Mouse (Mus musculus): Measurements from ENCODE around the gene Ahcyl2.

The Ahcyl2 gene

DNA sequence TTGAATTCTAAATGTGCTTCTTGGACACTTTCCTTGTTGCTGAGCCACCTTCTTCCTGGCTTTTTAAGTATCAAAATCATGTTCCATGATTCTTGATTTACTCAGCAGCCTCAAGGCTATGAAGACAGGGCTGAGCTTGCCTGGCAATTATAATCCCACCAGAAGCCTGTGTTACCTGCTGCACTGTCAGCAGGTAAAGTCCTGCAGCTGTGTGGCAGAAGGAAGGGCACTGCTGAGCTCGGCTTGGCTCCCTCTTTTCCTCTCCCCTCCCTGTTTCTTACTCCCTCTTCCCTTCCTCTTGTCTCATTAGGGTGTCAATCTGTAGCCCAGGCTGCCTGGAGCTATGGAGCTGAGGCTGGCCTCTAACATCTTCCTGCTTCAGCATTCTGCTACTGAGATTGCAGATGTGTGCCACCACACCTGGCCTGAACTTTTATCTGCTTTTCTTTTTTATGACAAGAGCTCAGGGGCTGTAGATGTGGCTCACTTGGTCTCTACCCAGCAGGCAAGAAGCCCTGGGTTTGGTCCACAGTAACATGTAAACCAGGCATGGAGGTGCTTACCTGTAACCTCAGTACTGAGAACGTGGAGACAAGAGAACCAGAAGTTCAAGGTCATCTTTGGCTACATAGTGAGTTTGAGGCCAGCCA lies 3.0 kb downstream of the Ahcyl2 start:
- no peak for DNase-seq

DNA sequence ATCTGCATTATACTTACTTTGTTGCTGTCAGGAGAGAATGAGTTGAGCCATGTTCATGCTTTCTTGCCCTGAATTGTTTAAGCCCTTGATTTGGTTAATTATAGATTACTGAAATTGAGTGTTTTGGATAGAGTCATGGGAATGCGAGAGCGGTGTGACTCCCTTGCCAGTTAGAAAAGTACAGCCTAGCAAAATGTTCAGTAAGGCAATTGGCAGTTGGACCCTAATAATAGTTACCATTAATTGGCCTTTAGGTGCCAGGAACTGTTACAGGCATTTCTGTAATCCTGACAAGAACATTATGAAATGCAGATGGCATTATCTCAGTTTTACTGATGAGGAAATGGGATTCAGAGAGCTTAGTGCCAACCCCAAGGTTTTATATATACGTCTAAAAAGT lies 4.4 kb downstream of the Ahcyl2 start:
- no peak for DNase-seq

DNA sequence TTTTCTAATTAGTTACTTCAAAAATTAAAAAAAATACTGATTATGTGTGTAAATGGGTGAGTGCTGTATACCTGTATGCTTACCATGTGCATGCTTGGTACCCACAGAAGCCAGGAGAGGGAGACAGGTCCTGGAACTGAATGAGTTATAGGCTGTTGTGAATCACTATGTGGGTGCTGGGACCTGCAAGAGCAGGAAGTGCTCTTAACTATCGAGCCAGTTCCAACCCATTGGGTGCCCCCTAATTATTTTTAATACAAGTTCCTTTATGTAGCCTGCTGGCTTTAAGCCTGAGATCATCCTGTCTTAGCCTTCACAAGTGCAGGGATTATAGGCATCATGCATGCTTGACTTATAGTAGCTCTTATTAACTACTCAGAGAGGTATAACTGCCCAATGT lies 6.3 kb downstream of the Ahcyl2 start:
- no peak for DNase-seq

DNA sequence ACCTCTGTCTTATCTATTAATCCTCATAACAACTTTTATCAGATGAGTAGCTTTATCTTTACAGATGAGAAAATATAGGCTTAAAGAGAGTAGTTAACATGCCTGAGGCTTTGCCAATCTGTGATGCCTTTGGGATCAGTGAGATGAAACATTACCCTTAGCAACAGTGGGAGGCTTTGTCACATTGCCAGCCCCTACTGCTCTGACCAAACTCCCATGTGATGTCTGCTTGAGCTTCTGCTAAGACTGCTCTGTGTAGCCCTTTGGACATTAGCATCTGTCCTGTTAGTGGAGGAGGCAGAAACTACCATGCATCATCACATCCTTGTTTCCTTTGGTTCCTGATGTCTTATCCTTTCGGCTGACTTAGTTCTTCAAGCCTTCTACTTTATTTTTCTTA lies 7.8 kb downstream of the Ahcyl2 start:
- peak; percentile 76 for DNase-seq

DNA sequence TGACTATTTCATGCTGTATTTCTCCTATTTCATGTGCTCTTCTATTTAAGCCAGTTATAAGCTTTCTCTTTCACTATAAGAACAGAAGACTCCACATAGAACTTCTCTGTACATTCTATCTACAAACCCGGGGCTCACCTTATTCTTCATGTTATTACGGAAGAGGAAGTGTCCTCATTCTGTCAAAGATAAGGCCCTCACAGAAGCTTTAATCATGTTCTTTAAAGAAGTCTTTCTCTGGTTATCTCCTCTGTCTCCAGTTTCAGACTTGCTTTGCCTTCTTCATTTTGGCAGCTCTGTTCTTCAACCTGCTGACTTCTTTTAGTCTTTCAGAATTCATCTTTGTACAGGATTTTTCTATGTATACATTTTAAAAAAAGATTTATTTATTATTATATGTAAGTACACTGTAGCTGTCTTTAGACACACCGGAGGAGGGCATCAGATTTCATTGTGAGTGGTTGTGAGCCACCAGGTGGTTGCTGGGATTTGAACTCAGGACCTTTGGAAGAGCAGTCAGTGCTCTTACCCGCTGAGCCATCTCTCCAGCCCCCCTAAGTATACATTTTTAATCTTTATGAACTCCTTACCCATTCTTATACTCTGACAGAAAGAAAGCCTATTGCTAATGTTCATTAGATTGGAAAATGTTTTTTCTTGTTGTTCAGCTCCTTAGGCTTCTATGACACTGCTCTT lies 8.9 kb downstream of the Ahcyl2 start:
- no peak for DNase-seq

DNA sequence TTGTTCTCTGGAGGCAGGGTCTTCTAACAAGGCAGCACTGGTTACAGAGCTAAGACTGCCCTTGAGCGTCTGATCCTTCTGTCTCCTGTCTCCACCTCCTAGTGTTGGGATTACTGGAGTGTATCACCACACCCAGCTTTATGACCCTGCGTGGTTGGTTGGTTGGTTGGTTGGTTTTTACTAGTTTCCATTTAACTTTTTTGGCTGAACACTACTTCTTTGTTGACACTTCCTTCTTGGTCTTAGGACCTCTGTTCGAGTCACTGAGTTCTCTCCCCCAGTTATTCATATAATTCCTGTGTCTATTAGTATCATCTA lies 9.4 kb downstream of the Ahcyl2 start:
- DNase-seq: no peak

DNA sequence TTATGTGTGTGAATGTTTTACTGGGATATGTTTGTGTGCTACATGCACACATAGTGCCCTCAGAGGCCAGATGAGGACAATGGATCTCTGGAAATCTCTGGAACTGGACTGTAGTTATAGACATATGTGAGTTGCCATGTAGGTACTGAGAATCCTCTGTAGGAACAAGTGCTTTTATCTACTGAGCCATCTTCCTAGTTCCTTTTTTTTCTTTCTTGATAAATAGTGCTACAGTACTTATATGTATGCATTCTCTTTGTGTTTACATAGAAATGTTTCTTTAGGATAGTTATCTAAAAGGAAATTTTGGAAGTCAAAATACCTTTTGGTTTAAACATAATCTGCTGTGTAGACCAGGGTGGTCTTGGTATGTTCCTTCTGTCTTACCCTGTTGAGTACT lies 12.3 kb downstream of the Ahcyl2 start:
- DNase-seq: no peak

DNA sequence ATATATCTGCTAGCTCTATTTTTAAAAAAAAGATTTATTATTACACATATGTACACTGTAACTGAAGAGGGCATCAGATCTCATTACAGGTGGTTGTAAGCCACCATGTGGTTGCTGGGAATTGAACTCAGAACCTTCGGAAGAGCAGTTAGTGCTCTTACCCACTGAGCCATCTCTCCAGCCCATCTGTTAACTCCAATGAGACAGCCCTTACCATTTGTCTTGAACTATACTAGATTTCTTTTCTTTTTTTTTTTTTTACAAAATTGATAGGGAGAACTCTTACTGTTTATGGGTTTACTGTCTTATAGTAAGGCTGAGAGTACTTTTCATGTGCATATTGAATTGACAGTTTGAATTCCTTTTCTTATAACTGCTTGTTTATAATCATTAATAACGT lies 12.8 kb downstream of the Ahcyl2 start:
- no peak for DNase-seq

DNA sequence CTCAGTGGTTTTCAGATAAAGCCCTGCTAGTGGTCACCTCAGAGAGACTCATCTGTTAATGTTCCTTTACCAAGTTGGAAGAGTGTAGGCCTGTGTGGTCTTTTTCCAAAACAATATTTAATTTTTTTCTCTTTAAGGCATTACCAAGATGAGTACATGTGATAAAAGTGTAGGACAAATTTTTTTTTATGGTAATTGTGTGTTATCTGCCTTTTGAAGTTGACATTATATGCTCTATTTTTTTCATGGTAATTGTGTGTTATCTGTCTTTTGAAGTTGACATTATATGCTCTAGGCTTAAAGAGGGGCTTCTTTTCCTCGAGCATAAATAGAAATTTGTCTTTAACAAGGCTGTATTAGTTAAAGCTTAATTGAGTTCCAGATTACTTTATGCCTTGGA lies 14.4 kb downstream of the Ahcyl2 start:
- DNase-seq: no peak

DNA sequence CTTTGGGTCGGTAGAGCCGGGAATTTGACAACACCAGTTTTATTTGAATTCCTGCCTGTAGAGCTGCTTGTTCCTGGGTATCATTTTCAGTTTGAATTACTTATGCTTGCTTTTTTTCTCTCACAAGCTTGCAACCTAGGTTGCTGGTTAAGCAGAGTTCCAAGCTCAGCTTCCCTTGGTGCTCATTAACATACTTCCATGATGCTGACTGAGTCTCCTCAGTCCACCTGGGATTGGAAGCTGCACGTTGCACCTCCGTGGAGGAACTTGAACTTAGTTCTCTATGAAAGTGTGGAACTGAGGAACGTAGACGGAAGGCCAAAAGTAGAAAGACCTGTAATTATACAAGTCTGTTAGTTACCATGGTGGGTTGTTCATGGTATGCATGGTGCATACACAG lies 16.1 kb downstream of the Ahcyl2 start:
- DNase-seq: no peak

DNA sequence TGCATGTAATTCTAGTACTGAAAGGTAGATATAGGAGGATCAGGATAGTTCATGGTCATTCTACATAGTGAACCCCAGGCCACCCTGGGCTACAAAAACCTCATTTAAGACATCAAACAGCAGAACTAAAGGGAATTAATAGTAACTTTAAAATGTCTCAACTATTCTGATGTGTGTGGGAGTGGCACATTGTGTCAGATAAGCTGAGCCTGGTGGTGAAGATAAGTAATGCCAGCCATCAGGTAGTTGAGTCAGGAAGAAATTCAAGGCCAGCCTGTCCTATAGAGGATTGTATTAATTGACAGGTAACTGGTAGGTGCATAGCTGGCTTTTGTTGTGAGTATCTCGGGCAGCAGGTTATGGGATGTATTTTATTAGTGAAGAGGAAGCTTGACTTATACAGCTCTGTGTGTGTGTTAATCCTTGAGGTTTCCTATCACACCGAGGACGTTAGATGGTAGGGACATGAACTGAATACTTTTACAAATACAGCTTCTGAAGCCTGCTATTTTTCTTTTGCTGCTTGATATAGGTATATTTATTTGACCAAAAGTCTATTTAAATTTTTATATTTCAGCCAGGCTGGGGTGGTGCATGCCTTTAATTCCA lies 16.7 kb downstream of the Ahcyl2 start:
- no peak for DNase-seq

DNA sequence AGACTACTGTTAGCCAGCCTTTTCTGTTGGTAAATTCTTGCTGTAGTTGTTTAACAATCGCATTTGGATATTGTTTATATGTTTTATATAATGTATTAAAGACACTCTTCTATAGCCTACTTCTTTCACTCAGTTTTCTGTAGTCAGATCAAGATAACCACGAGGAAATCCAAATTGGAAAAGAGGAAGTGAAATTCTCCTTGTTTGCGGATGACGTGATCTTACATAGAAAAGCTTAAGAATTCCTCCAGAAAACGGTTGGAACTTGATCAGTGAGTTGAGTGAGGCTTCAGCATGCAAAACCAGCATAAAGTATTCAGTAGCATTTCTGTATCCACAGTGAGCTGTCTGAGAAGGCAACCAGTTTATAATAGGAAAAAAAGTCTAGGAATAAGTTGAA lies 17.9 kb downstream of the Ahcyl2 start:
- DNase-seq: no peak

DNA sequence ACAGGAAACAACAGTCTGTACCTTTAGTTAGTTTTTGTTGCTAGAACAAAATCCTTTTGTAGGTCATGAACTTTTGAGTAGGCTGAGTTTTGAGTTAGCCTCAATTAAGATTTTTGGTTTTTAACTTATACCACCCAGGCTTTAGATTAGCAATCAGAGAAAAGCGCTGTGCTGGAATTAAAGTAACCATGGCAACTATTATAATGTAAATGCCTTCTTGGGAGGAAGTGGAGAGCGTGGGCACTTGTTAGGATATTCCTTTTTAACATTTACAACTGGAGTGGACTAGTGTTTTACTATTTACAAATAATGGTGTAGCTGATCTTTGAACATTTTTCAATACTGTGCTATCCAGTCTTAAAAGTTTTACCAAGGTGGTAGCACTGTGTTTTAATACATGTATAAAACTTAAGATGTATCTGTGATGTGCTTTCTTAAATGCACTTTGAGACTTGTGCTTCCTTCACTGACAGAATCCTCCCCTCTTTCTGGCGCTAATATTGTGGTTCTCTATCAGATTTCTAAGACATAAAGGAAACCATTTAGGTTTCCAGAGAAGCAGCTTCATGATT lies 21.1 kb downstream of the Ahcyl2 start:
- DNase-seq: no peak

DNA sequence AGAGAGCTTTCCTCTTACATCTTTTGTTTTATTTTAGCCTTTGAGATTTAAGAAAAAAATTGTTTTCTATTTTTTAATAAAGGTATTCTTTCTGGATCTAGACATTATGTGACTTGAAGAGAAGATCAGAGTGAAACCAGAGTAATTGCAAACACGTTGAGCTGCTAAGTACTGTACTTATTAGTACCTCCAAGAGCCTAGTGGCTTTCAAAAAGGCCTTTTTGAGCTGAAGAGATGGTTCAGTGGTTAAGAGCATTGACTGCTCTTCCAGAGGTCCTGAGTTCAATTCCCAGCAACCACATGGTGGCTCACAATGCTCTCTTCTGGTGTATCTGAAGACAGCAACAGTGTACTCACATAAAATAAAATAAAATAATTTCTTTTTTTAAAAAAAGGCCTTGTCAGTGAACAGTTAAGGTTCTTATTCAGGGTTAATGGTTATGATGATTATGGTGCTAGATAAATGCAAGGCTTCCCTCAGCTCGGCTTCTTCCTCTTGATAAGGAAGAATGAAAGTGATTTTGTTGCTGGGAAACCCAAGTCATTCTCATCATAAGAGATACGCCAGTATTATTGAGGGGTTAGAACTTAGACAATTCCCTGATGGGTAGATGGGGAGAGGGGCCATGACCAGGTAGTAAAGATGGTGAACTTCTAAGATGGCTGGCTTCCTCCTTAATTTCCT lies 22.3 kb downstream of the Ahcyl2 start:
- DNase-seq: no peak

DNA sequence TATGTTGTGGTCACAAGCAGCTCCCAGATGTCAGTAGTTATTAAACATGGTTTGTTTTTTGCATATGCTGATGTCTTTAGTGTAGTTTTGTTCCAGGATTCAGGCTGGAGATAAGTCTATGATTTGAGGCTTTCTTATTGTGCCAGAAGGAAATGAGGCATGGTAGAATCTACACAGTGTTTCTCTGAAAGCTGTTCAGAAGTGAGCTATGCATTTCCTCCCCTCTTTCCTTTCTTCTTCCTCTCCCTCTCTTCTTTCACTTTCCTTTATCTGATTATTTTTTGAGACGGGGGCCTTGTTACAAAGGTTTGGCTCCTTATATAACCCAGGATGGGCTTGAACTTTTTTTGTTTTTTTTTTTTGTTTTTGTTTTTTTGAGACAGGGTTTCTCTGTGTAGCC lies 25.7 kb downstream of the Ahcyl2 start:
- no peak for DNase-seq

DNA sequence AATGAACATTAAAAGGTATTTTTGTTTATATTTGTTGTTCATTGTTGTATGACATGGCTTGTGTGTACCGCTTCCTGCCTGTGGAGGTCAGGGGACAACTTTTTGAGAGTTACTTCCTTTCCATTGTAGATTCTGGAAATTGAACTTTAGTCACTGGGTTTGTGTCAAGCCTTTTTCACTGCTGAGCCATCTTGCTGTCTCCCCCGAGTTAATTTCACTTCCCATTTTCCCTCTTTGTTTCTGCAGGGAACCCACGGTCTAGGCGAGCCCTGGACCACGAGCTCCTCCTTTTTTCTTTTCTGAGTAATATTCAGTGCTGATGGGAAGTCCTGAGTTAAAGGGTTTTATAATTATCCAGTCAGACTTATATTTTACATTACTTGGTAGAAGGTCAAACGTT lies 26.8 kb downstream of the Ahcyl2 start:
- no peak for DNase-seq

DNA sequence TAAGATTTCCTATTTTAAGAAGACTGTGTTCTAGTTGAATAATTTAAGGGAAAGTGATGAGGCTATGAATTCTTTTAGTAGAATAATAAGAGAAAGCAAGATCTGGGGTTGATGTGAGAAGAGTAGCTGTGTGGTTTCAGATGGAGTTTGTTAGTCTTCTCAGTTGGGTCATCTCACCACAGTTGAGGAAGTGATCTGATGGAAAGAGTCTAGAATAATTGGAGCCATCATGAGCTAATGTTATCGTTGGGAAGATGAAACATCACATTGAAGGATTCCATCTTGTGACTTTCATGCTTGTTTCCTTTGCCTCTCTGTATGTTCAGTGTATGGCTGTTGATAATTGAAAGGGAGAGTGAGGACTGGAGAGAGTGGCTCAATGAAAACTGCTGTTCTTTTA lies 35.2 kb downstream of the Ahcyl2 start:
- no peak for DNase-seq

DNA sequence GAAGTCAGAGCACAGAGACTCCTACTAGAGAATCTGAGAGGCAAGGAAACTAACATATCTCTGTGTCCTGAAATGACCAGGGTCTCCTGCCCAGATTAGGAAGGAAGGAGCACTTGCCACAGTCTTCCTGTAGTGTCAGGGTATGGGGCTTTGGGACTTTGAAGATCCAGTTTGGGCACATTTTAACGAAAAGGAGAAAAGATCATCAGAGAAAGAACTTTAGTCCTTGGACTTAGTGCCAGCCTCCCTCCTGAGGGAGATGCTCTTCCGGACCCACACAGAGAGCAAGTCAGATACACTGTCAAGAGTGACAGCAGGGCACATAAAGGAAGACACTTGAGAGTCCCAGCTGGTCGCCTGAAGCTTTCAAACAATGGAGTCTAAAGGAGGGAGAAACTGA lies 36.2 kb downstream of the Ahcyl2 start:
- DNase-seq: no peak

DNA sequence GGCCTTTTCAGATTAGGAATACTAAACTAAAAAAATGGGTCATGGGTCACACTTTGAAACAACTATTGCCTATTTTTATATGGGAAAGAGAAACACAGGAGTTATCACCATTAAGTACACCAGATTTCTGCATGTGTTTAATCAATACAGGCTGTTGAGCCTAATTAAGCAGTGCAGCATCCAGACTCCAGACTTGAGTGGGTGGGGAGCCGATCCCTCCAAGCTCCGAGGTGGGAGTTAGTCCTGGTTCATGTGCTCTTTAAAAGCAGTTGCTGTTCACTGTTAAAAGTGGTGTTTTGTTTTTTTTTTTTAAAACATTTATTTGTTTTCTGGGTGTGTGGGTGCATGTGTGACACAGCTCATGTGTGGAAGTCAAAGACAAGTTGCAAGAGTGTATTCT lies 37.6 kb downstream of the Ahcyl2 start:
- no peak for DNase-seq

DNA sequence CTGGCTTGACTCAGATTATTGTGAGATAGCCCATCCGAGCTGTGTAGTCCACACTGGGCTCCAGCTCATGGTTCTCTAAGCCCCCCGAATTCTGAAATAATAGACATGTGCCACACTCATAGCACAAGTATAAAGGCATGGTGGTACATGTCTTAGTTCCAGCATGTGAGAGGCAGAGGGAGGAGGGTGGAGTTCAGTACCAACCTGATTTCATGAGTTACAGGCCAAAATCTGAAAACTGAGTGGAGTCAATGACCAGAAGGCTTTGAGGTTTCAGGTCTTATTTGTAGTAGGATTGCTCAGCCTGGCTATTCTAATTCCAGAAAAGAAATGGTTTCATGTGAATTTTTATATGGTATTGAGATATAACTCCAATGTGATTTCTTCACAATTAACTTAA lies 44.3 kb downstream of the Ahcyl2 start:
- DNase-seq: no peak

DNA sequence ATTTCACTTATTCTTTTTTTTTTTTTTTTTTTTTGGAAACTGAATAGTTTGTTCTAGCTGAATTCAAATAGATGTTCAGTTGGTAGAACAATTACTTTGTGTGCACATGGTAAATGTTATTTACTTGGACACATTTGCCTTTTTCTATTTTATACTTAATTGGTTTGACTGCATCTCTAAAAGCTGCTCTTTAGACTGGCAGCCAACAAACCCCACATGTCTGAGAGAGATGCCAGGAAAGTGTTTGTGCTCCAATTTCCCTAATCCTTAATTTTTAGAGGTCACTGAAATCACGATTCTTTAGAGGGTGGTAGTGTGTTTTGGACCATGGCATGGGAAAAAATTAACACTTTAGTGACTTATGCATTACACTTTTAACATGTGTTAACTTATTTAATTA lies 44.8 kb downstream of the Ahcyl2 start:
- no peak for DNase-seq

DNA sequence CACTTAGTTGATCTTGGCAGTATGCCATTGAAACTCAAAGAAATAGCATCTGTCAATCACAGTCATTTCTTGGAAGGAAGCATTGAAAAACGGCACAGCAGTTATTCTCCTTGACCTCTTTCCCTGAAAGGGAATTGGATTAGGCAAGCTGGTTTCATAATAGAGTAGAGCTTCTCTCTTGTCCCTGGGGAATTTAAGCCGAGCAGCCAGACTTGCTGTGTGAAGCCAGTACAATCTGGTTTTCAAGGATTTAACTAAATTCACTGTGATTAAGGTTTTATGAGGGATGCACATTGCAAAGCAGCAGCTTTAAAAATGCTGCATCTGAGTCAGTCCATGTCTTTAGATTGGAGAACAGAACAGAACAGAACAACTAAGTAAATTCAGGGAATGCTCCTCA lies 46.8 kb downstream of the Ahcyl2 start:
- DNase-seq: no peak

DNA sequence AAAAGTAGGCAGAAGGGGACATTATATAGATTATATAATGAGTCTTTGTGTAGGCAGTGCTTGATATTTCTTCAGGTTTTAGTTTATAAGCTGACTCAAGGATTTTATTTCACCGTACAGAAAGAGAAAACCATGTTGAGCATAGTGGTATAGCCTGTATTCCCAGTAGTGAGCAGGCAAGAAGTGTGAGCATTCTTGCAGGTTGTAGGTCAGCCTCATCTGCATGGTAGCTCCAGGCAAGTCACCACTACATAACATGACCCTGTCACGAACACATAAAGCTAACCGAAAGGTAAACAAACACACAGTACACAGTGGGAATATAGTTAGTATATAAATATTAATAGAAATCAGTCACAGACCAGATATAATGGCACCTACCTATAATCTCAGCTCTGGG lies 47.2 kb downstream of the Ahcyl2 start:
- DNase-seq: no peak

DNA sequence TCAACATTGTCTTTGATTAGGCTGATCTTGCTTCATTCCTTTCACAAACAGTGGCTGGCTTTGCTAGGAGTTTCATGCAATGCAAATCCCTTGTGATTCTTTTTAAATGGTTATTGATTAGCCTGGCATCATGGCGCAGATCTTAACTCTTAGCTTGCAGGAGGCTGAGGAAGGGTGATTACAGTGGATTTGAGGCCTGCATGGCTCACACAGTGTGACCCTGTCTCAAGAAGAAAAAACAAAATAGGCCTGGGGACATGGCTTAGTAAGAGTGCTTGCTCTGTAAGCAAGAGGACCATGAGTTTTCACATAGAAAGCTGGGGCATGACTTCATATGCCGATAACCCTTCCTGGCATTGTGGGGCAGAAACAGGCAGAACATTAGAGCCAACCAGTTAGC lies 47.8 kb downstream of the Ahcyl2 start:
- no peak for DNase-seq

Data from kidney, postnatal 10 days (tissue).